Mouse (Mus musculus) olfactory bulb, adult 2 months (tissue): Measurements from ENCODE around the gene Stk32c.

Experiments used
- CTCF ChIP-seq: fragments of 200-500 bp; IDR thresholded peaks from 2 replicates; pipeline ENCODE4 v1.5.1; 2012; ENCODE audit warnings: low read depth, mild to moderate bottlenecking, low read length, moderate library complexity; ENCODE audit not compliant: insufficient read depth
- POLR2A ChIP-seq: fragments of 200-500 bp; IDR thresholded peaks from 2 replicates; pipeline ENCODE4 v1.6.1; 2012; ENCODE audit warnings: mild to moderate bottlenecking, low read depth, low read length, moderate library complexity; ENCODE audit not compliant: insufficient read depth

GRCm38 (mm10) chr7:139185971-139186370, 27.1 kb downstream of the Stk32c start:
- no peak for TF ChIP-seq CTCF
- TF ChIP-seq POLR2A: no peak
